Comparison of ENCODE assay signal across 25 mouse cellular contexts in genomic region chr8:122362967-122363366, GRCm38 (mm10). TPM values are rescaled to one million over a fixed set of nuclear protein-coding genes. Genes with fewer than 3 reads are reported as not detected.
"Had no signal": no experiment of that assay in that cellular context is flagged by ENCODE, and none has a peak within 500 bp of the region (broad histone marks: within the 10 kb centered on the region; RNA-seq: fewer than 3 reads in every experiment).

No protein-coding gene starts in this region.

- H3K9me3 ChIP-seq: limb, embryonic 15.5 days; liver, embryonic 12.5 days had no signal

- H3K4me3 ChIP-seq: limb, embryonic 15.5 days; liver, embryonic 12.5 days; megakaryocyte, embryonic 14.5 days had no signal

- ATAC-seq: liver, embryonic 12.5 days; midbrain, embryonic 16.5 days had no signal

- H3K4me2 ChIP-seq: limb, embryonic 15.5 days; liver, embryonic 12.5 days; lung, embryonic 14.5 days; midbrain, embryonic 11.5 days had no signal

- H3K36me3 ChIP-seq: limb, embryonic 15.5 days; liver, embryonic 12.5 days had no signal

- H3K4me1 ChIP-seq: liver, embryonic 12.5 days had no signal

- H3K9ac ChIP-seq: limb, embryonic 15.5 days; liver, embryonic 12.5 days; lung, embryonic 14.5 days had no signal

- DNase-seq: kidney, adult 11 months; kidney, adult 9 months; kidney, postnatal 36 days; left cerebral cortex, postnatal 4 days; lung, embryonic 14.5 days; lung, postnatal 10 days; lung, postnatal 4 days; right cerebral cortex, adult 18-20 months; right cerebral cortex, postnatal 4 days; spleen, adult 18-20 months; thymus, adult 18-20 months; thymus, postnatal 36 days had no signal

- H3K27ac ChIP-seq: kidney, postnatal 0 days; limb, embryonic 15.5 days; liver, embryonic 12.5 days had no signal

RNA-seq across cellular contexts. Expression of gene Trhr2, which starts 2.4 kb away (rescaled TPM):
- polyA plus RNA-seq: kidney, postnatal 0 days; liver, embryonic 12.5 days; liver, embryonic 16.5 days; lung, embryonic 14.5 days; midbrain, embryonic 11.5 days; neural tube, embryonic 14.5 days; stomach, embryonic 14.5 days had no signal

RNA-seq across cellular contexts. Expression of gene Il17c, which starts 58.9 kb away (rescaled TPM):
- total RNA-seq: layer of hippocampus, adult 18-20 months; layer of hippocampus, postnatal 10 days; left cerebral cortex, adult 18-20 months; left cerebral cortex, postnatal 10 days had no signal
- polyA plus RNA-seq: kidney, postnatal 0 days; liver, embryonic 12.5 days; liver, embryonic 16.5 days; lung, embryonic 14.5 days; midbrain, embryonic 11.5 days; midbrain, embryonic 16.5 days; neural tube, embryonic 14.5 days had no signal
